Mouse (Mus musculus) embryonic fibroblast, embryonic 13.5 days (primary cell): ENCODE measurements around the gene Arl15. TPM values are rescaled to one million over a fixed set of nuclear protein-coding genes. Genes with fewer than 3 reads are reported as not detected.

Source experiments
- H3K27ac ChIP-seq: 2 replicates; pipeline ENCODE4 v1.5.1; 2012; ENCODE audit warnings: low read length, control low read depth, inconsistent platforms; ENCODE audit not compliant: insufficient read depth
- H3K4me1 ChIP-seq: 2 replicates; pipeline ENCODE4 v1.6.1; 2011; ENCODE audit warnings: low read length; ENCODE audit not compliant: control insufficient read depth, insufficient read depth
- H3K4me3 ChIP-seq: 2 replicates; pipeline ENCODE4 v1.5.1; 2011; ENCODE audit warnings: mild to moderate bottlenecking, control low read depth, low read length; ENCODE audit not compliant: insufficient read depth
- CTCF ChIP-seq: IDR thresholded peaks from 2 replicates; pipeline ENCODE4 v1.5.1; 2011; ENCODE audit warnings: mild to moderate bottlenecking, control low read depth, low read length, moderate library complexity, borderline replicate concordance; ENCODE audit not compliant: insufficient read depth
- POLR2A ChIP-seq: IDR thresholded peaks from 2 replicates; pipeline ENCODE4 v1.6.1; 2011; ENCODE audit warnings: low read depth, mild to moderate bottlenecking, control low read depth, low read length, moderate library complexity
- polyA plus RNA-seq: library from polyadenylated mRNA; stranded (reverse); fragments of >200 nt; gene quantifications from 2 replicates; pipeline ENCODE4 v1.2.4, GENCODE M21; 2011; ENCODE audit warnings: low read depth; ENCODE audit not compliant: missing spikeins, insufficient read length

Arl15 gene
- polyA plus RNA-seq, 1 experiment, result 26.9 TPM

GRCm38 (mm10) chr13:114115106-114115505 is 320.8 kb downstream of the Arl15 start:
- H3K4me1 ChIP-seq, result peaks cover 15% of the 10 kb centered on the region
- H3K27ac ChIP-seq, result no peak overlapping the region
- TF ChIP-seq POLR2A (no peak), CTCF (no peak)
- no peak overlapping the region for H3K4me3 ChIP-seq

GRCm38 (mm10) chr13:114118104-114118830 is 324.0 kb downstream of the Arl15 start:
- no peak for TF ChIP-seq POLR2A
- TF ChIP-seq CTCF, result no peak
- Histone ChIP-seq H3K4me1 (peaks cover 8% of the 10 kb centered on the region), H3K27ac (no peak overlapping the region), H3K4me3 (no peak overlapping the region)

GRCm38 (mm10) chr13:114119816-114120215 is 325.5 kb downstream of the Arl15 start:
- no peak overlapping the region for H3K27ac ChIP-seq
- H3K4me3 ChIP-seq, result no peak overlapping the region
- no peak for TF ChIP-seq POLR2A
- no peak for TF ChIP-seq CTCF
- peaks cover 6% of the 10 kb centered on the region for H3K4me1 ChIP-seq

- Histone ChIP-seq H3K27ac (no peak overlapping the region), H3K4me1 (peaks cover 6% of the 10 kb centered on the region), H3K4me3 (no peak overlapping the region)
- TF ChIP-seq CTCF, result no peak
- TF ChIP-seq POLR2A, result no peak
These were observed 327.3 kb downstream of the Arl15 start for GRCm38 (mm10) chr13:114121591-114121990.

- no peak overlapping the region for H3K27ac ChIP-seq
- H3K4me3 ChIP-seq, result no peak overlapping the region
- H3K4me1 ChIP-seq, result peaks cover 4% of the 10 kb centered on the region; the same call in 1 of the 2 replicates
- TF ChIP-seq CTCF (no peak), POLR2A (no peak)
These were observed 329.1 kb downstream of the Arl15 start for GRCm38 (mm10) chr13:114123391-114123790.

- Histone ChIP-seq H3K4me1 (no peaks in the 10 kb centered on the region), H3K27ac (no peak overlapping the region)
- TF ChIP-seq CTCF (no peak), POLR2A (no peak)
These were observed 330.1 kb downstream of the Arl15 start for GRCm38 (mm10) chr13:114124385-114124784.

GRCm38 (mm10) chr13:114124991-114125390 is 330.7 kb downstream of the Arl15 start:
- Histone ChIP-seq H3K27ac (no peak overlapping the region), H3K4me1 (no peaks in the 10 kb centered on the region), H3K4me3 (no peak overlapping the region)
- TF ChIP-seq CTCF, result no peak
- TF ChIP-seq POLR2A, result no peak

More at GRCm38 (mm10) chr13:114124385-114124784, 330.1 kb downstream of the Arl15 start:
- H3K4me3 ChIP-seq, result no peak overlapping the region

GRCm38 (mm10) chr13:114128366-114128765 is 334.1 kb downstream of the Arl15 start:
- no peaks in the 10 kb centered on the region for H3K4me1 ChIP-seq
- TF ChIP-seq POLR2A (no peak), CTCF (no peak)
- no peak overlapping the region for H3K27ac ChIP-seq
- H3K4me3 ChIP-seq, result no peak overlapping the region

- Histone ChIP-seq H3K27ac (no peak overlapping the region), H3K4me1 (no peaks in the 10 kb centered on the region), H3K4me3 (no peak overlapping the region)
- TF ChIP-seq POLR2A (no peak), CTCF (no peak)
These were observed 335.7 kb downstream of the Arl15 start for GRCm38 (mm10) chr13:114129986-114130385.

- TF ChIP-seq CTCF (no peak), POLR2A (no peak)
- no peak overlapping the region for H3K27ac ChIP-seq
- H3K4me1 ChIP-seq, result no peaks in the 10 kb centered on the region
- H3K4me3 ChIP-seq, result no peak overlapping the region
These were observed 336.4 kb downstream of the Arl15 start for GRCm38 (mm10) chr13:114130566-114131319.
